Mouse (Mus musculus): Measurements from ENCODE around the gene Cnnm4. TPM values are rescaled to one million over a fixed set of nuclear protein-coding genes. Genes with fewer than 3 reads are reported as not detected.

Gene Cnnm4
- total RNA-seq, 2 experiments from 2014 or later = 2.6 to 2.7 TPM

DNA sequence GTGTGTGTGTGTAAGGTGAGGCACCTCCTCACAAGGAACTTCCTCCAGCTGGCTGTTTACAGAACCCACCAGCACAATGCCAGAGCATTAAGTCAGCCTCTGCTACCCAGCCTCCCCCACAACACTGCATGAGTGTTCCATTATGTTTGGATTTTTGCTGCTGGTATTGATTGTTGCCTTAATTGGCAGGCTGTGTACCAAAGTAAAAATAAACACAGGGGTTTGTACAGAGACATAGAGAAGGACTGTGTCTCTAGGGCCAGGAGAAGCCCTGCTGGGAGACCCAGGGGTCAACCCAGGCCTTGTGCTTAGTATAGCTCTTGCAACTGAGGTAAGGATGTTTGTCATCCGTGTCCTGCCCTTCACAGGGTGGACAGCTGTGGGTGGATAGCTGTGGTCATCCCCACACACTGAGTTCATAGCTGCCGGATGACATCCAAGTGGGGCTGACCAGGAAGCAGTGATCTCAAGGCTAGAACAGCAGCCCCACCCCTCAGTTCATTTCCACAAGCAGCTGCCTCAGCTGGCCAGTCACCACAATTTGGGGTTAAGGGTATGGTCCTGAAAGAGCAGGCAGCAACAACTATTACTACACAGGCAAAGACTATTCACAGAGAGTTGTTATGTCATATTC, 1.5 kb upstream of the Cnnm4 start:
- ATAC-seq (replicated peaks; ENCODE audit: low FRiP score, low TSS enrichment, poor library complexity, severe bottlenecking) = no peak

DNA sequence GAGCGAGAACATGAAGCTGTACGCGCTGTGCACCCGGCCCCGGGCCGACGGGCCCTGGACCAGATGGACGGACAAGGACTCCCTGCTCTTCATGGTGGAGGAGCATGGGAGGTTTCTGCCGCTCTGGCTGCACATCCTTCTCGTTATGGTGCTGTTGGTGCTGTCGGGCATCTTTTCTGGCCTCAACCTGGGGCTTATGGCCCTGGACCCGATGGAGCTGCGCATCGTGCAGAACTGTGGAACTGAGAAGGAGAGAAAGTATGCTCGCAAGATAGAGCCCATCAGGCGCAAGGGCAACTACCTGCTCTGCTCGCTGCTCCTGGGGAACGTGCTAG, 653 bp downstream of the Cnnm4 start:
- ATAC-seq (replicated peaks; ENCODE audit: low FRiP score, low TSS enrichment, poor library complexity, severe bottlenecking) = 0 out of 2 replicates have a peak, but pooled peaks have one; percentile 9

DNA sequence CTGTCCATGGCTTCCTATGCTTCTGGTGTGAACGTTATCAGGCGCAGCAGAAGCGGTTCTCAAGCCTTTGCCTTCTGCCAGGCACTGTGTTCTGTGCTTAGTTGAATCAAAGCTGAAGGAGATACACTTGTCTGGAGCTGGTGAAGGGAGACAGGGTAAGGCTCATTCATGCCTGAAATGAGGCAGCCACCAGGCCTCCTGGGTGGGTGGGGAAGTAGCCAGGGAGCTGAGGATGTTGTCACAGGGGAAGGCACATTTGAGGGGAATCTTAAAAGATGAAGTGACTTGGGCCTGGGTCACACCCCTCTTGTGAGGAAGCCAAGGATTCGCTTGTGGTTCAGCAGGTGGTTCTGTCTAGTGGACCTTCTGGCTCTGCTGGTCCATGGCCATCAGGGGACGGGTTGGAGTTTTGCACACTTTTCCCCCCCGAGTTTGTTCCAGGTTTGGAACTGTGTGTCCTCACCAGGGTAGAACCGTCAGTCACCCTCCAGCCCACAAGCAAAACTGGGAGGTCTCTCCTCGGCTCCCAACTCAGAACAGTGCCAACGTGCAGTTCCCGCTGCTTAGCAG, 1.9 kb downstream of the Cnnm4 start:
- ATAC-seq (replicated peaks; ENCODE audit: low FRiP score, low TSS enrichment, poor library complexity, severe bottlenecking) = no peak

DNA sequence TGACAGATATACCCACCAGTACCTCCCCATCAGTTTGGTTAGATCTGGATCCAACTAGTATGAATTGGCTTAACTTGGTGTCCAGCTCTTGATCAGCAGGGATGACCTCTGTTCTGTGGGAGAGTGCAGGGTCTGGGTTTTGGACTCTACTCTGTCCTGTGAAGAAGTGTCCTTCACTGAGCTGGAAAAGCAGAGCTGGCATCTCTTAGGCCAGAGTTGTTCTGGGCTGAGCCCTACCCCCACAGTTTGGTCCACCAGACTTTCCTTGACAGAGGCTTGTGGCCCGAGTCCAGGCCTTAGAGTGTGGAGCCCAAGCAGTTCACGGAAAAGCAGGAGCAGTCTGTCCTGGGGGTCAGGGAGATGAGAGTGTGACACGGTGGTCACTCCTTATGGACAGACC, 3.2 kb downstream of the Cnnm4 start:
- no peak for ATAC-seq (replicated peaks; ENCODE audit: low FRiP score, low TSS enrichment, poor library complexity, severe bottlenecking)

DNA sequence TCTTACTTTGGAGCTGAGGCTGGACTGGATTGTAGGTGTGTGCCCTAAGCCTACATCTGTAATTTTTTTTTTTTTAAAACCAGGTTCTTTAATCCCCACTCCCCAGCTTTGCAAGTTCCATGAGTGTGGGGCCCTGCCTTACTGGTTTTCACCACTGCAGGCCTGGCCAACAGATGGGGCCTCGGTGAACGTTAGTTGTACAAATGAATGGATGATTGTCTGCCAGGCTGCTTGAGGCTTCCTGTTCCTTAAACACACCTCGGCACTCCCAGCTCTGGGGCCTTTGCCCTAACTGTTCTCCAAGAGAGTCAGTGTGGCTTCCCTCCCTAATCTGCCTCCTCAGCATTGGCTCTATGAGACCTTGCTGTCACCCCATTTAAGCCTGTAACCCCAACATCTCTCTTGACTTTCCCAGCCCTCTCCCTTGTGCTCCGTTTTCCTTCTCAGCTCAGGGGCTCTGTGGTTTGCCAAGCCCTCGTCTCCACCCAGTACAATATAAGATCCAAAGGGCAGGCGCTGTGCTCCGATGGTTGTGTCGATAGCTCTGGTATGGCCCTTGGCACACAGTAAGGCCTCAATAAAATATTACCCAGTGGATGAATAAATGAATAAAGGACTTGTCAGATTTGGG, 4.2 kb downstream of the Cnnm4 start:
- no peak for ATAC-seq (replicated peaks; ENCODE audit: low FRiP score, low TSS enrichment, poor library complexity, severe bottlenecking)

DNA sequence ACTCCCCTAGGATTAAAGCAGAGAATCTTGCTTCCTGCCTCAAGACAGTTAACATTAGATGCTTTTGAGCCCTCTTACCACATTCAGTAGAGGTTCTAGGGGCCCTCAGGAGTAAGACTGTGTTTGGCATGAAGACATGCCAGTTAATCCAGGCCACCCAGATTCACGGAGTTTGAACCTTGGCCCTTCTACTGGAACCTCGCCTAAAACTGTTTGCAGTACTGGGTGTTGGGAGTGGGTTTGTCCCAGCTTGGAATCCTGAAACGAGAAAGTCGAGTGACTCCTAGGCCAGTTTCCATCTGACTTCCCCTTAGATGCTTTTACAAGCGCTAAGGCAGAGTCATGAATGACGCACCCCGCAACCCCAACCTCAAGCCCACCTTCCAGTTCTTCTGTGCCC, 5.0 kb downstream of the Cnnm4 start:
- no peak for ATAC-seq (replicated peaks; ENCODE audit: low FRiP score, low TSS enrichment, poor library complexity, severe bottlenecking)

DNA sequence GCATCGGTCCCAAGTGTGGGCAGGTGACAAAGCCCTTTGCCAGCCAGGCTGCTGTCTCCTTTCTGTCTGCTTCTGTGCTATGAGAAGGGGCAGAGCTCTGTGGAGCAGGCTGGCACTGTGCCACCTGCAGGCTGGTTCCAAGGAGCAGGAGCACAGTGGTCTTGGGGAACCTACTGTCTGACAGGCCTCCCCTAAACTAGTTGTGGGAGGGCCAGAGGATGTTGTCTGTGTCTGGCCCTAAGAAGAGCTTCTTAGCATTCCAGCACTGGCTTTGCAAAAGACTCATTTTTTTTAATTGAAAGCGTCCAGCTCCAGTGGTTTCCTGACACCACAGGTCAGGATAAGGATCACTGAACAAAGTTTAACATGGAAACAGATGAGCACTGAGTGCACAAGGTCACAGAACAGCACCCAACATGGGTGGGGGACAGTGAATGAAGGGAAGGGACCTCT, 6.9 kb downstream of the Cnnm4 start:
- ATAC-seq (replicated peaks; ENCODE audit: low FRiP score, low TSS enrichment, poor library complexity, severe bottlenecking) = no peak

DNA sequence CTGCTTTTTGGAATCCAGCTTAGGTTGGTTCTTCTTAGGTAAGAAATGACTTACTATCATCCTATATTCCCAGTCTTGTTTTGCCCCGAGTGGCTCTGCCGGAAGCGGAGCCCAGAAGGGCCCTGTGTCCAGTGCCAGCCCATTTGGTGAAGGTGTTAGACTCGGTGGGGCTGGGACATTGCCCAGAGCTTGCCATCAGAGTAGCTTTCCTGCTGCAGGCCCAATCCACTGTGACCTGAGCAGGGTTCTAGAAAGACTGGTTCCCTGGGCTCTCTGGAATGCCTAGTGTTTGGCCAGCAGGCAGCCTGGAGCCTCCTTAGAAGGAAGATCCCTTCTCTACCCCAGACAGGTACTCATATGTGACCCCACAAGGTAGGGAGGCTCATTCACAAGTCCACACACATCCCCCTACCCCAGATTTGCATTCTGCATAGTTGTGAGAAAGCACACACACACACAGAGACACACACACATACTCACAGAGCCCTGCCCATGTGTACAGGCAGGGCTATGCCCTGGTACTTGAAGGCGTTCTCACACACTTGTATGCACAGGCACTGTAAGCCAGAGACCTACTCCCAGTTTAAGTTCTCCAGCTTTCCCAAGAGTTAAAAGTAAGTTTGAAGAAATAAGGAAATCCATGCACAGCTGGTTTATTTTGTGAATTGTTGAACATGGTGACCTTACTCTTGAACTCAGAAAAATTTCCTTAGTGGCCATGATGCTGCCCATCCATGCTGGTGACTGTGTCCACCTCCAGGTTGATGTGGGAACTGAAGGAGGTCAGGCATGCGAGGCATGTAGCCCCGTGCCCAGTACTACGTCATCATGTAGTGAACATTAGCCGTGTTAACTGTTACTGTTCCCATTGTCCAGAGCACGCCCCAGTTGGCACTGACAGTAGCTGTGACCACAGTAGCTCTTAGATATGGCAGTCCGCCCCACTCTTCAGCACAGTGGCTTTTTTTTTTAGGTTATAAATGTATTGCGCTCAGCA, 8.8 kb downstream of the Cnnm4 start:
- ATAC-seq (replicated peaks; ENCODE audit: low FRiP score, low TSS enrichment, poor library complexity, severe bottlenecking) = no peak

DNA sequence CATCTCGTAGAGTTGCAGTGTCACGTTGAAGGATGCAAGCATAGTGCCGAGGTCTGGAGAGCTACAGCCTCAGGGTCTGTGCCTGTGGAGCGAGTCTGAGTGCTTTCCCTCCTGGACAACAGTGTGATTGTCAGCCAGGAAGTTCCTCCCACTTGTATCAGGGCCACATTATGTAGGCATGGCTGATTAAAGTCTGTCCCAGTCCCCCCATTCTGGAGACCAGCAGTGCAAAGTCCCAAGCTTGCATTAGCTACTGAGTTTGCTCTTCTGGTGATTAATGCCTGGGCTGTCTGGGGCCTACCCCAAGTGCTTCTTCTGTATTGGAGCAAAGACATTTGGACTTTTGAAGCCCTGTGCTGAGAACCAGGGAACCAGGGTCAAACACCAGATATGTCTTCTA, 12.4 kb downstream of the Cnnm4 start:
- no peak for ATAC-seq (replicated peaks; ENCODE audit: low FRiP score, low TSS enrichment, poor library complexity, severe bottlenecking)

DNA sequence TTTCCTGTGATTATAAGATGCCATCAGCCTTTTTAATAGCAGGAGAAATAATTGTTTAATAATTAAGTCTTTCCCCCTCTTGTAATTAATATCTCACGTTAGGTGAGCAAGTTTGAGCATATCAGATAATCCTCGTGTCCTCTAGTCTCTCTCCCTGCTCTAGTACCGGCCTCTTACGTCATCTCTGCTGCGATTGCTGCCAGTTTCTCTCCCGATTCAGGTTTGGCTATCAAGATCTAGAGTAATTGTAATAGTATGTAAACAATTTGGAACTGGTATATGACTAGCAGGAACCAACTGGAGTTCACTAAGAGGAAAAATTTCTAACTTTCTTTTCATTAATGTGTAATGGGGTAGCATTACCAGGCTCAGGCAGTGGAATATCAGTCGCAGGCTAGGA, 13.7 kb downstream of the Cnnm4 start:
- ATAC-seq (replicated peaks; ENCODE audit: low FRiP score, low TSS enrichment, poor library complexity, severe bottlenecking) = no peak

DNA sequence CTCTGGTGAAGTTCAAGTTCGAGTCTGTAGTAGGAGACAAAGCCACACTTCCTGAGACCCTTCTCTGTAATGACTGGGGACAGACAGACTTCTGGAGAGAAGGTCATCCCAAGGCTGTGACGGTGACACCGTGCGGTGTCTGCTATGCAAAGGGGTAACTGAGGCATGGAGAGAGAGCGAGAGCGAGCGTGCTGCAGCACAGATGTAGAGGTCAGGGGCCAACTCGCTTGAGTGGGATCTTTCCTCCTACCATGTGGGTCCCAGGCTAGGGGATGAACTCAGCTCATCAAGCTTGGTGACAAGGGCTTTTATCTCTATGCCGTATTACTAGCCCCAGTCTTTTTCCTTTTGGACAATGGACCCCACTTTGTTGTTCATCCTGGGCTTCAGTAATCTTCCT, 15.7 kb downstream of the Cnnm4 start:
- ATAC-seq (replicated peaks; ENCODE audit: low FRiP score, low TSS enrichment, poor library complexity, severe bottlenecking) = no peak

DNA sequence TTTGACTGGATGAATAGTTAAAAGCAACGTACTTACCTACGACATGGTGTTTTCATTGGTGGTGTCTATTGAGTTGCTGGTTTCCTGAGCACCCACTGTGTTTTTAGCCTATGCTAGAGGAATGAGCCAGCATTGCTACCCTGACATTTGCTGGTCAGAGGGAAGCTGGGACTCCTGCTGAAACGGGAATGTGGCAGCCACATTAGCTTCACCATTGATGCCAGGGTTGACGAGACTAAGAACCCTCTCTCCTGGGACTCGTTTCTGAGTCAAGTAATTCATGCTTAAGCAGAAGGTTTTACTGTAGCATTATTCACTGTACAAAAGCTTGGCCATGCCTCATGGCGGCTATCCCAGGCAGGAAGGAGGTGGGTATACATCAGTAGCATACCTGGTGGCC, 18.2 kb downstream of the Cnnm4 start:
- ATAC-seq (replicated peaks; ENCODE audit: low FRiP score, low TSS enrichment, poor library complexity, severe bottlenecking) = no peak

DNA sequence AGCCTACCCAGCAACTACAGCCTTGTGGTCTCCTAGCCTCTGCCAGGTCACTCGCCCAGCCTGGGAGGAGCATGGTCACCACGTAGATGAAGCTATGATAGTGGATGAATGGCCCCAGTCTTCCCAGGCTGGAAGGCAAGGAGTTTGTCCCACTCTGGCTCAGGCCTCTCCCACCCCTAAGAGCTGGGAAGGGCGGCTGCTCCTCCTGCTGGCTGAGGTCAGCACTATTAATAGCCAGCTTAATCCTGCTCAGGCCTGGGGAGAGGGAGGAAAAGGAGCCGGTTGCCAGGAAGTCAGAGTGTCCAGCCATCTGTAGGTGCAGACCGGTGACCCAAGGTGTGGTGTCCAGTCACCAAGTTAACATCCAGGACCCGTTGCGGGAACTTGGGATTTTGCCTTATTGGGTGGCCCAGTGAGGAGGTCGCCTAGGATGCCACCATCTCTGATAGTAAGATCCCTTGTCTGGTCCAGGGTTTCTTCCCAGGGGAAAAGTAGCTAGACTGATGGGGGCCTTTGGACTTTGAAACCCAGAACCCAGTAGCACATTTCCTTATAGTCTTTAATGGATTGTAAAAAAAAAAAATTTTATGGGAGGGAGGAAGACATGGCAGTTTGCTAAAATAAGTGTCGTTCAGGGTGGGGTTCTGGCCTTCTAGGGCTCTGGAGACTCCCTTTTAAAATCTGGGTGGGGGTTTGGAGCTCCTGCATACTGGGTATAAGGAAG, 21.2 kb downstream of the Cnnm4 start:
- peak; percentile 44; the same call in 1 of the 2 replicates for ATAC-seq (replicated peaks; ENCODE audit: low FRiP score, low TSS enrichment, poor library complexity, severe bottlenecking)

DNA sequence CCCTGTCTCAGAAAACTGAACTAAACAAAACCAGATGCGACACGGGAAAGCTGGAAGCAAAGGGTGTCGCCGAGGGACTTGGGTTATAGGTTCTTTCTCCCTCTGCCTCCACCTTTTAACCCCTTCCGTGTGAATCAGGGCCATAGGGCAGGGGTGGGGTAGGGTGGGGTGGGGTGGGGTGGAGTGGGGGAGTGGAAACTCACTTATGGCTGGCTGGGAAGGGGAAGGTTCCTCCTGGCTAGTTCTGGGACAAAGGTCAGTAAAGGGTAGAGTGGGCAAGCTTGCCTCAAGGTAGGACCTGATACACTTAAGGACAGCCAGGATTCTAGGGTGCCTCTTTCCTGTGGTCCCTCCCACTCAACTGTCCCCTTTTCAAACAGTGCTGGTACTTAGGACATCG, 21.9 kb downstream of the Cnnm4 start:
- no peak for ATAC-seq (replicated peaks; ENCODE audit: low FRiP score, low TSS enrichment, poor library complexity, severe bottlenecking)

DNA sequence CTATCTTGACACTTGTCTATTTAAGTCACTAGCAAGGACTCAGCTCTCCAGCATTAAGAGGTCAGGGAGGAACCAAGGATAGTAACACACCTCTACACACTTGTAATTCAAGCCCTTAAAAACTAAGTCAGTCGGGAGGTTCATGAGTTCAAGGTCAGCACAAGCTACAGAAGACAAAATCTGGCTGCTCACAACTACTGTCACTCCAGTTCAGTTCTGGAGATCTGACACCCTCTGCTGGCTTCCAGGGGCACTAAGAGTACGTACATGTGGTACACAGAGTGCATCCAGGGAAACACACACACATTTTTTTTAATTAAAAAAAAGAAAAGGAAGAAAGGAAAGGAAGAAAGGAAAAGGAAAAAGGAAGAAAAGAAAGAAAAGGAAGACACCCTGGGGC, 25.3 kb downstream of the Cnnm4 start:
- no peak for ATAC-seq (replicated peaks; ENCODE audit: low FRiP score, low TSS enrichment, poor library complexity, severe bottlenecking)

DNA sequence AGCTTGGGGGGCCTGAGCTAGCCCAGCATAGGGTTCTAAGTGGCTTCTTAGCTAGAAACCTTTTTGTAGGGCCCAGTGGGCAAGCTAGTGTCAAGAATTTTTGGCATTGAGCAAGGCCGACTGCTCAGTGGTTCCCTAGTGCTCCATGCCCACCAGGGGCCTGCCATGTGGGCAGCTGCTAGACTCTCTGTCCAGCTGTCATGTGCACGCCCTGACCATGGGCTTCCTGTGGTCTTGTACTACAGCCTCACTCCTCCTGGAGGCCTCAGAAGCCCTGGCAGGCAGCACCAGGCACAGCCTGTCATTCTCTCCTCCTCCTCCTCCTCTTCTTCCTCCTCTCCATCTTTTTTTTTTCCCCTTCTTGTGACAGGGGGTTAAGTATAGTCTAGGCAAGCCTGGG, 25.9 kb downstream of the Cnnm4 start:
- ATAC-seq (replicated peaks; ENCODE audit: low FRiP score, low TSS enrichment, poor library complexity, severe bottlenecking) = no peak

DNA sequence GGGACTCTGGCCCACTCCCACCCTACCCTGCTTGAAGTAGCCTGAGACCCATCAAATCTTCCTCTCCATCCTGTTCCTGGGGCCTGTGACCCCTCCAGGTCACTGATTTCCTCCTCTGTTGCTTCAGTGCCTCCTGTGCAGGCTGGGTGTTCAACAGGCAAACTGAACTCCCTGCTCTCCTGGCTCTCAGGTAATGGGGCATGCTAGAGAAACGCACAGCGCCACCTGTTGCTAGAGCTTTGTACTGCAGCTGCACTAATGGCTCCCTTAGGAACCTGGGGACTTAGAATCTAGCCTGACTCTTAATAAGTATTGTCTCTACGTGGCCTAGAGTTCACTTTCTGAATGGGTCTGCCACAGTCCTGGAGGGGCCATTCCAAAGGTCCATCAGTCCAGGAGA, 29.8 kb downstream of the Cnnm4 start:
- ATAC-seq (replicated peaks; ENCODE audit: low FRiP score, low TSS enrichment, poor library complexity, severe bottlenecking) = peak; percentile 63

DNA sequence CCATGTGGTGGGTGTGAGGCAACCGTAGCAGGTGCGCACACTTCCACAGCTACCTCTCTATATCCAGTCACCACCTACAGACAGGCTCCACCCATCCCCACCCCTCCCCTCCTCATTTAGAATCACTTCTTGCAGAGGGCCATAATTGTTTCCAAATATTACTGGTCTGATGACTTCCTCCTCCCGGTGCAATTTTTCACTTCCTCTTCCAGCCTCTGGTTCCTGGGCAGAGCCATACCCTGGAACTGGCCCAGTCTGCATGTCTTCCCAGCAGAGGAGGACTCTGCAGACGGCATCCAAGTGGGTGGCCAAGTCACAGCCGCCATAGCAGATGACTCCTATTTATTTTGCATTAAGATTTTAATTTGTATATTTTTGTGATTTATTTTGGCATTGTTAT, 36.8 kb downstream of the Cnnm4 start:
- ATAC-seq (replicated peaks; ENCODE audit: low FRiP score, low TSS enrichment, poor library complexity, severe bottlenecking) = no peak

DNA sequence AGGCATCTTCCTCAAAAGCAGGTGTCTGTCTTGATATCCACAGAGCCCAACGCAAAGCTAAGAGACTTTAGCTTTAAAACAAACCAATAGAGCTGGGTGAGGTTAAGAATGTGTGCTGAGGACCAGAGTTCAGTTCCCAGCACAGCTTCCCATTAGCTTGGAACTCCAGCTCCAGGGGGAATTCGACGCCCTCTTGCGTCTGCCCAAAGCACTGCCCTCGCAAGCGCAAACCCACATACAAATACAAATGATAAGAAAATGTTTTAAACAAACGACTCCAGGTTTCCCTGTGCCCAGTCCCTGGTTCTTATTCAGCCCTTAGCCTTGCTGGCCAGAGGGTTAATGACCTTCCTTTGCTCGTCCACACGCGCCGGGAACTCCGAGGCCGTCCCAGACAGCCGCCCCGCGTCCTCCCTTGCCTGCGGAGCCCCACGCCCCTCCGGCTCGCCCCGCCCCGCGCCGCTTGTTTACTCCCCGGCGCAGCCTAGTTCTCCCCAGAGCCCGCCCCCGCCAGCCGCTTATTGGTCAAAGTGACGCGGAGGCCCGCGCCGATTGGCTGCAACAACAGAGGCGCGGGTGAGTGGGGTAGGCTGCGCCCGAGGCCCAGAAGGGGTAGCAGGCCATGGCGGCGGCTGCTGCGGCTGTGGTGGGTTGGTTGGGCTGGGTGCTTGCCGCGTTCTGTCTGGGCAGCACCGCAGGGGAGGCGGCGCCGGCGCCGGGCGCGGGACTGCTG, 40.0 kb downstream of the Cnnm4 start, which contains the start of gene Cnnm3:
TSS of gene Cnnm3 (plus strand) at position 579 of the 733 bp plus-strand sequence.
- ATAC-seq (replicated peaks; ENCODE audit: low FRiP score, low TSS enrichment, poor library complexity, severe bottlenecking) = peak; percentile 99

All from megakaryocyte-erythroid progenitor cell, adult 5-6 weeks (primary cell).